Mouse (Mus musculus): ENCODE data around the gene 4931429L15Rik. TPM values are rescaled to one million over a fixed set of nuclear protein-coding genes. Genes with fewer than 3 reads are reported as not detected.

Gene 4931429L15Rik
- polyA plus RNA-seq, 1 experiment = not detected

GRCm38 (mm10) chr9:46259111-46259510, 60.7 kb downstream of the 4931429L15Rik start:
- H3K9ac ChIP-seq (ENCODE audit: low read depth, poor library complexity, severe bottlenecking) = no peak overlapping the region
- H3K27ac ChIP-seq (ENCODE audit: insufficient read depth, low read length) = no peak overlapping the region
- TF ChIP-seq CTCF (IDR thresholded peaks at IDR 0.05; ENCODE audit: low read depth, low read length) = no peak
- no peak for TF ChIP-seq EP300 (IDR thresholded peaks at IDR 0.05; ENCODE audit: insufficient read depth, low read depth, low read length)
- TF ChIP-seq POLR2A (IDR thresholded peaks at IDR 0.05; ENCODE audit: insufficient read depth, low read length) = no peak
- no peak overlapping the region for H3K4me3 ChIP-seq (ENCODE audit: low read depth, low read length)
- H3K27me3 ChIP-seq (ENCODE audit: control insufficient read depth, insufficient read depth, low read length, poor library complexity, severe bottlenecking) = no peaks in the 10 kb centered on the region
- peaks cover 2% of the 10 kb centered on the region for H3K4me1 ChIP-seq (ENCODE audit: control insufficient read depth, insufficient read depth, low read length)
- H3K9me3 ChIP-seq (replicated peaks; ENCODE audit: control insufficient read depth, insufficient read depth, low read length, poor library complexity, severe bottlenecking) = no peaks in the 10 kb centered on the region
- no peaks in the 10 kb centered on the region for H3K36me3 ChIP-seq (ENCODE audit: control insufficient read depth, insufficient read depth, low read length, poor library complexity, severe bottlenecking)

- Histone ChIP-seq H3K27ac (ENCODE audit: insufficient read depth, low read length) (no peak overlapping the region), H3K4me1 (ENCODE audit: control insufficient read depth, insufficient read depth, low read length) (peaks cover 2% of the 10 kb centered on the region), H3K9me3 (replicated peaks; ENCODE audit: control insufficient read depth, insufficient read depth, low read length, poor library complexity, severe bottlenecking) (no peaks in the 10 kb centered on the region), H3K9ac (ENCODE audit: low read depth, poor library complexity, severe bottlenecking) (no peak overlapping the region), H3K36me3 (ENCODE audit: control insufficient read depth, insufficient read depth, low read length, poor library complexity, severe bottlenecking) (no peaks in the 10 kb centered on the region), H3K4me3 (ENCODE audit: low read depth, low read length) (no peak overlapping the region), H3K27me3 (ENCODE audit: control insufficient read depth, insufficient read depth, low read length, poor library complexity, severe bottlenecking) (no peaks in the 10 kb centered on the region)
- TF ChIP-seq CTCF (IDR thresholded peaks at IDR 0.05; ENCODE audit: low read depth, low read length) = no peak
- TF ChIP-seq POLR2A (IDR thresholded peaks at IDR 0.05; ENCODE audit: insufficient read depth, low read length) = no peak
- no peak for TF ChIP-seq EP300 (IDR thresholded peaks at IDR 0.05; ENCODE audit: insufficient read depth, low read depth, low read length)
These were observed 62.2 kb downstream of the 4931429L15Rik start for GRCm38 (mm10) chr9:46257546-46257945.

- Histone ChIP-seq H3K4me3 (ENCODE audit: low read depth, low read length) (no peak overlapping the region), H3K27me3 (ENCODE audit: control insufficient read depth, insufficient read depth, low read length, poor library complexity, severe bottlenecking) (no peaks in the 10 kb centered on the region), H3K36me3 (ENCODE audit: control insufficient read depth, insufficient read depth, low read length, poor library complexity, severe bottlenecking) (no peaks in the 10 kb centered on the region), H3K27ac (ENCODE audit: insufficient read depth, low read length) (no peak overlapping the region), H3K9ac (ENCODE audit: low read depth, poor library complexity, severe bottlenecking) (no peak overlapping the region), H3K4me1 (ENCODE audit: control insufficient read depth, insufficient read depth, low read length) (peaks cover 2% of the 10 kb centered on the region), H3K9me3 (replicated peaks; ENCODE audit: control insufficient read depth, insufficient read depth, low read length, poor library complexity, severe bottlenecking) (no peaks in the 10 kb centered on the region)
- no peak for TF ChIP-seq POLR2A (IDR thresholded peaks at IDR 0.05; ENCODE audit: insufficient read depth, low read length)
- TF ChIP-seq EP300 (IDR thresholded peaks at IDR 0.05; ENCODE audit: insufficient read depth, low read depth, low read length) = no peak
- no peak for TF ChIP-seq CTCF (IDR thresholded peaks at IDR 0.05; ENCODE audit: low read depth, low read length)
These were observed 63.0 kb downstream of the 4931429L15Rik start for GRCm38 (mm10) chr9:46256658-46257385.

GRCm38 (mm10) chr9:46256177-46256576, 63.6 kb downstream of the 4931429L15Rik start:
- H3K9me3 ChIP-seq (replicated peaks; ENCODE audit: control insufficient read depth, insufficient read depth, low read length, poor library complexity, severe bottlenecking) = no peaks in the 10 kb centered on the region
- peaks cover 2% of the 10 kb centered on the region for H3K4me1 ChIP-seq (ENCODE audit: control insufficient read depth, insufficient read depth, low read length)
- H3K9ac ChIP-seq (ENCODE audit: low read depth, poor library complexity, severe bottlenecking) = no peak overlapping the region
- no peak overlapping the region for H3K27ac ChIP-seq (ENCODE audit: insufficient read depth, low read length)
- H3K4me3 ChIP-seq (ENCODE audit: low read depth, low read length) = no peak overlapping the region
- H3K27me3 ChIP-seq (ENCODE audit: control insufficient read depth, insufficient read depth, low read length, poor library complexity, severe bottlenecking) = no peaks in the 10 kb centered on the region
- no peaks in the 10 kb centered on the region for H3K36me3 ChIP-seq (ENCODE audit: control insufficient read depth, insufficient read depth, low read length, poor library complexity, severe bottlenecking)
- no peak for TF ChIP-seq EP300 (IDR thresholded peaks at IDR 0.05; ENCODE audit: insufficient read depth, low read depth, low read length)
- TF ChIP-seq POLR2A (IDR thresholded peaks at IDR 0.05; ENCODE audit: insufficient read depth, low read length) = no peak
- TF ChIP-seq CTCF (IDR thresholded peaks at IDR 0.05; ENCODE audit: low read depth, low read length) = no peak

Other genes starting within 250 kb of the 4931429L15Rik start
- gene Apoa1, start 91.4 kb downstream of the 4931429L15Rik start, polyA plus RNA-seq (2011; ENCODE audit: insufficient read depth, insufficient read length, low read depth, missing spikeins) = not detected in 2 replicates
- gene Apoc3, start 84.3 kb downstream of the 4931429L15Rik start, polyA plus RNA-seq (2011; ENCODE audit: insufficient read depth, insufficient read length, low read depth, missing spikeins) = not detected in 2 replicates
- not detected in 2 replicates for gene Apoa4, start 79.3 kb downstream of the 4931429L15Rik start, polyA plus RNA-seq (2011; ENCODE audit: insufficient read depth, insufficient read length, low read depth, missing spikeins)
- gene Apoa5, start 51.4 kb downstream of the 4931429L15Rik start, polyA plus RNA-seq (2011; ENCODE audit: insufficient read depth, insufficient read length, low read depth, missing spikeins) = not detected in 2 replicates
- 69.0 and 69.1 TPM in 2 replicates for gene Zpr1, start 46.9 kb downstream of the 4931429L15Rik start, polyA plus RNA-seq (2011; ENCODE audit: insufficient read depth, insufficient read length, low read depth, missing spikeins)
- 26.4 and 28.5 TPM in 2 replicates for gene Bud13, start 37.0 kb downstream of the 4931429L15Rik start, polyA plus RNA-seq (2011; ENCODE audit: insufficient read depth, insufficient read length, low read depth, missing spikeins)